Comparison of ENCODE assay signal across 10 mouse cellular contexts in the genomic region with DNA sequence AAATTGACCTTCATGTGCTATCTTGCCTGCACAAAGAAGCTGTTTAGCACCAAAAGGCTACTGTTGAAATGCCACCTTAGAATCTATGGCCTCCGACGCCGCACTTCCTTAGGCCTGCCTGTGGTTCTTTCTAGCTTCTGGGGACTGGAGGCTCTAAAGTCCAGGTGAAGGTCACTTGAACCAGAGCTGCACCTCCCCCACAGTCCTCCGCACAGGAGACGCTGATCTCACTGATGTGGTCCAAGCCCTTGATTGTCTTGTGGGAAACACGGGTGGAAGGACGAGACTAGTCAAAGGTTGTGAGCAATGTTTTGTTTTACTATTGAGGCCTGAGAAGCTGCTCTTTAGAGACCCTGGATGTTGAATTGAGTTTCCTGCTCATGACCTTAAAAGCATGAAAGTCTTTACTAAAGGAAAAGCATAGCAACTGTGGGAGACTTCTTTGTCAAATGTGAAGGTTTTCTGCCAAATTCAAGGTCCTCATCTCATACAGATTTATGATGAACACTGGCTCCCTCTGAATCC. TPM values are rescaled to one million over a fixed set of nuclear protein-coding genes. Genes with fewer than 3 reads are reported as not detected.
DNase-seq lines count a peak whose midpoint lies in the region; ATAC-seq and TF ChIP-seq lines count a peak whose summit lies in the region.
"Had no signal": no experiment of that assay in that cellular context is flagged by ENCODE, and none has a peak within 500 bp of the region (broad histone marks: within the 10 kb centered on the region; RNA-seq: fewer than 3 reads in every experiment).

No protein-coding gene starts in this region.

- no peak for DNase-seq in heart, adult 11 months
- DNase-seq in CH12.LX (ENCODE audit: extremely low read depth), result no peak
- DNase-seq in frontal cortex, postnatal 25 days (ENCODE audit: low spot score in 2 of 2), result no peak
- no peak for DNase-seq in left cerebral cortex, adult 11 months (ENCODE audit: low spot score)

- H3K4me3 ChIP-seq in heart, embryonic 13.5 days, result peak overlapping the region; percentile 70
- peak overlapping the region; percentile 52 to 91 (median 58) for H3K4me3 ChIP-seq in CH12.LX (replicated peaks in 1 of 3; ENCODE audit: low read depth in 2 of 3, low read length in 2 of 3, poor library complexity in 1 of 3)
- H3K4me3 ChIP-seq in embryonic facial prominence, embryonic 13.5 days, result peak overlapping the region; percentile 62
- peak overlapping the region; percentile 73 for H3K4me3 ChIP-seq in limb, embryonic 13.5 days

- H3K36me3 ChIP-seq in heart, embryonic 13.5 days, result peaks cover 27% of the 10 kb centered on the region
- peaks cover 29 to 40% of the 10 kb centered on the region in 2 experiments for H3K36me3 ChIP-seq in CH12.LX (replicated peaks in 1 of 2; ENCODE audit: control insufficient read depth in 1 of 2, insufficient read depth in 1 of 2, low read length in 1 of 2)
- peaks cover 28% of the 10 kb centered on the region for H3K36me3 ChIP-seq in embryonic facial prominence, embryonic 13.5 days
- peaks cover 25% of the 10 kb centered on the region for H3K36me3 ChIP-seq in limb, embryonic 13.5 days

- H3K9ac ChIP-seq in heart, embryonic 13.5 days, result peak overlapping the region; percentile 73
- H3K9ac ChIP-seq in CH12.LX (ENCODE audit: insufficient read depth, low read depth), result peak overlapping the region; percentile 78
- peak overlapping the region; percentile 49 for H3K9ac ChIP-seq in embryonic facial prominence, embryonic 13.5 days
- peak overlapping the region; percentile 36; the same call in 1 of the 2 replicates for H3K9ac ChIP-seq in limb, embryonic 13.5 days

- no peak for ATAC-seq in heart, embryonic 13.5 days (ENCODE audit: extremely low read depth, insufficient number of reproducible peaks, low FRiP score, low TSS enrichment)
- no peak for ATAC-seq in embryonic facial prominence, embryonic 13.5 days (ENCODE audit: insufficient number of reproducible peaks, insufficient read depth, low FRiP score, low TSS enrichment, low read depth)
- ATAC-seq in limb, embryonic 13.5 days (ENCODE audit: low FRiP score, low read depth), result no peak
- no peak for ATAC-seq in inflammation-experienced regulatory T-cells, adult 6 months

- no peaks in the 10 kb centered on the region for H3K9me3 ChIP-seq in heart, embryonic 13.5 days
- H3K9me3 ChIP-seq in CH12.LX (replicated peaks; ENCODE audit: low read length), result no peaks in the 10 kb centered on the region
- no peaks in the 10 kb centered on the region for H3K9me3 ChIP-seq in embryonic facial prominence, embryonic 13.5 days
- no peaks in the 10 kb centered on the region for H3K9me3 ChIP-seq in limb, embryonic 13.5 days

- no peak for TF ChIP-seq RAD21 in CH12.LX (IDR thresholded peaks at IDR 0.05; ENCODE audit: low read depth, low read length)

- WGBS in heart, embryonic 13.5 days, result 40% methylated on average over 7 of the region's 7 CpGs
- 74% methylated on average over 7 of the region's 7 CpGs for WGBS in embryonic facial prominence, embryonic 13.5 days
- 75% methylated on average over 7 of the region's 7 CpGs for WGBS in limb, embryonic 13.5 days

- in situ Hi-C loops in CH12.LX (cut with MboI; ENCODE audit: low pct_ligation_motif_present, low pct_unique_long_range_greater_than_20kb, low sequenced_read_pairs), result no loop called here

- no peak for TF ChIP-seq EP300 in CH12.LX (IDR thresholded peaks at IDR 0.05; ENCODE audit: low read length)

- dilution Hi-C loops in CH12.LX (cut with MboI; ENCODE audit: extremely low pct_ligation_motif_present, extremely low pct_unique_long_range_greater_than_20kb, low sequenced_read_pairs), result no loop called here

- H3K4me2 ChIP-seq in heart, embryonic 13.5 days, result peak overlapping the region; percentile 79
- H3K4me2 ChIP-seq in CH12.LX (ENCODE audit: insufficient read depth, low read depth, poor library complexity, severe bottlenecking), result peak overlapping the region; percentile 80
- H3K4me2 ChIP-seq in embryonic facial prominence, embryonic 13.5 days, result peak overlapping the region; percentile 84
- H3K4me2 ChIP-seq in limb, embryonic 13.5 days (replicated peaks), result peak overlapping the region; percentile 78

- peaks cover 33% of the 10 kb centered on the region for H3K79me2 ChIP-seq in CH12.LX (replicated peaks; ENCODE audit: control insufficient read depth, extremely low read depth, insufficient read depth, poor library complexity, severe bottlenecking)

- no peak for TF ChIP-seq CTCF in CH12.LX (conservative IDR thresholded peaks at IDR 0.05 in 1 of 2, IDR thresholded peaks at IDR 0.05 in 1 of 2; ENCODE audit: low read depth in 2 of 2, low read length in 2 of 2)

- peak overlapping the region; percentile 25 for H3K27ac ChIP-seq in heart, embryonic 13.5 days (replicated peaks)
- H3K27ac ChIP-seq in CH12.LX (ENCODE audit: insufficient read depth, low read depth), result no peak overlapping the region; the same call in 1 of the 2 replicates
- H3K27ac ChIP-seq in embryonic facial prominence, embryonic 13.5 days, result no peak overlapping the region; the same call in 1 of the 2 replicates
- no peak overlapping the region; the same call in 1 of the 2 replicates for H3K27ac ChIP-seq in limb, embryonic 13.5 days

- no peaks in the 10 kb centered on the region for H3K27me3 ChIP-seq in heart, embryonic 13.5 days (replicated peaks)
- H3K27me3 ChIP-seq in CH12.LX (replicated peaks), result no peaks in the 10 kb centered on the region
- H3K27me3 ChIP-seq in embryonic facial prominence, embryonic 13.5 days, result no peaks in the 10 kb centered on the region
- H3K27me3 ChIP-seq in limb, embryonic 13.5 days, result no peaks in the 10 kb centered on the region

- H3K4me1 ChIP-seq in heart, embryonic 13.5 days, result peaks cover 58% of the 10 kb centered on the region
- peaks cover 4 to 32% of the 10 kb centered on the region in 2 experiments; a peak in 3 of 4 replicates for H3K4me1 ChIP-seq in CH12.LX (ENCODE audit: control insufficient read depth in 1 of 2, insufficient read depth in 2 of 2)
- H3K4me1 ChIP-seq in embryonic facial prominence, embryonic 13.5 days, result peaks cover 30% of the 10 kb centered on the region
- peaks cover 42% of the 10 kb centered on the region for H3K4me1 ChIP-seq in limb, embryonic 13.5 days

- no peak for TF ChIP-seq POLR2A in CH12.LX (IDR thresholded peaks at IDR 0.05; ENCODE audit: low read depth, low read length)

TF ChIP-seq in CH12.LX, 34 proteins besides CTCF, POLR2A, EP300 and RAD21:
- TF ChIP-seq CHD1 (IDR thresholded peaks at IDR 0.05; ENCODE audit: low read depth, low read length), result peak; percentile 35; the same call in 1 of the 2 replicates
- TF ChIP-seq E2F4 (IDR thresholded peaks at IDR 0.05; ENCODE audit: insufficient replicate concordance, low read depth, low read length), result no peak
TF ChIP-seq in CH12.LX: peak in this region for 1.

RNA-seq across cellular contexts. Expression of a gene that starts 3.1 kb away (rescaled TPM):
- 150 and 158 TPM in 2 replicates for polyA plus RNA-seq in heart, embryonic 13.5 days (2015; fragmentation: Nextera tagmentation; extraction: Ambion mirVana)
- total RNA-seq in CH12.LX (2012; rRNA removed), result 178 and 229 TPM in 2 replicates
- 359 and 390 TPM in 2 replicates for total RNA-seq in CH12.LX (2014; rRNA removed)
- polyA plus RNA-seq in CH12.LX (2012; ENCODE audit: insufficient read length, low read depth), result 183 and 220 TPM in 2 replicates
- 109 and 124 TPM in 2 replicates for polyA plus RNA-seq in embryonic facial prominence, embryonic 13.5 days (2015; fragmentation: Nextera tagmentation; extraction: Ambion mirVana)
- polyA plus RNA-seq in limb, embryonic 13.5 days (2015; fragmentation: Nextera tagmentation; extraction: Ambion mirVana), result 143 and 149 TPM in 2 replicates
- polyA plus RNA-seq in inflammation-experienced regulatory T-cells, adult 6 months (2017; shearing (Covaris generic)), result 100 to 1,000 TPM in 1 of 3 experiments, 10 to 100 TPM in 2; 70.4 to 203 (median 83.7) TPM

RNA-seq across cellular contexts. Expression of a gene that starts 22.2 kb away (rescaled TPM):
- polyA plus RNA-seq in heart, embryonic 13.5 days (2015; fragmentation: Nextera tagmentation; extraction: Ambion mirVana), result 0.56 and 1.7 TPM in 2 replicates
- not detected in 2 replicates for total RNA-seq in CH12.LX (2012; rRNA removed)
- 0.12 TPM in 1 of 2 replicates, not detected in the other for total RNA-seq in CH12.LX (2014; rRNA removed)
- polyA plus RNA-seq in CH12.LX (2012; ENCODE audit: insufficient read length, low read depth), result not detected in 2 replicates
- 1.8 and 7.1 TPM in 2 replicates for polyA plus RNA-seq in embryonic facial prominence, embryonic 13.5 days (2015; fragmentation: Nextera tagmentation; extraction: Ambion mirVana)
- polyA plus RNA-seq in limb, embryonic 13.5 days (2015; fragmentation: Nextera tagmentation; extraction: Ambion mirVana), result 1.0 and 1.2 TPM in 2 replicates
- polyA plus RNA-seq in inflammation-experienced regulatory T-cells, adult 6 months (2017; shearing (Covaris generic)), result not detected
- total RNA-seq: common myeloid progenitor, adult 5-6 weeks had no signal

RNA-seq across cellular contexts. Expression of a gene that starts 41.6 kb away (rescaled TPM):
- polyA plus RNA-seq in heart, embryonic 13.5 days (2015; fragmentation: Nextera tagmentation; extraction: Ambion mirVana), result 27.1 and 27.8 TPM in 2 replicates
- 17.8 and 25.0 TPM in 2 replicates for total RNA-seq in CH12.LX (2012; rRNA removed)
- 19.2 and 20.2 TPM in 2 replicates for total RNA-seq in CH12.LX (2014; rRNA removed)
- 61.0 and 74.2 TPM in 2 replicates for polyA plus RNA-seq in CH12.LX (2012; ENCODE audit: insufficient read length, low read depth)
- 30.9 and 41.1 TPM in 2 replicates for polyA plus RNA-seq in embryonic facial prominence, embryonic 13.5 days (2015; fragmentation: Nextera tagmentation; extraction: Ambion mirVana)
- 36.2 and 37.5 TPM in 2 replicates for polyA plus RNA-seq in limb, embryonic 13.5 days (2015; fragmentation: Nextera tagmentation; extraction: Ambion mirVana)
- 1 to 10 TPM in 2 of 3 experiments, under 1 TPM in 1; 0.92 to 9.3 (median 1.1) TPM for polyA plus RNA-seq in inflammation-experienced regulatory T-cells, adult 6 months (2017; shearing (Covaris generic))
- total RNA-seq: left cerebral cortex, adult 18-20 months had no signal

RNA-seq across cellular contexts. Expression of a gene that starts 54.8 kb away (rescaled TPM):
- polyA plus RNA-seq in heart, embryonic 13.5 days (2015; fragmentation: Nextera tagmentation; extraction: Ambion mirVana), result 0.16 and 0.25 TPM in 2 replicates
- total RNA-seq in CH12.LX (2012; rRNA removed) (0.08 TPM in 1 of 2 replicates, not detected in the other), CH12.LX (2014; rRNA removed) (not detected in 2 replicates)
- not detected in 2 replicates for polyA plus RNA-seq in CH12.LX (2012; ENCODE audit: insufficient read length, low read depth)
- 0.22 TPM in 1 of 2 replicates, not detected in the other for polyA plus RNA-seq in embryonic facial prominence, embryonic 13.5 days (2015; fragmentation: Nextera tagmentation; extraction: Ambion mirVana)
- polyA plus RNA-seq in limb, embryonic 13.5 days (2015; fragmentation: Nextera tagmentation; extraction: Ambion mirVana), result not detected in 2 replicates
- not detected for polyA plus RNA-seq in inflammation-experienced regulatory T-cells, adult 6 months (2017; shearing (Covaris generic))
- total RNA-seq: common myeloid progenitor, adult 5-6 weeks; left cerebral cortex, adult 18-20 months had no signal
